Mouse (Mus musculus) G1E (cell line): ENCODE data around the gene Ccdc78. TPM values are rescaled to one million over a fixed set of nuclear protein-coding genes. Genes with fewer than 3 reads are reported as not detected.
"Not testable (repeated sequence)": the region's sequence is repeated elsewhere in the genome, so short reads cannot be mapped to it uniquely, and the experiment has no call there.

Experiments used
- ATAC-seq: 2 replicates; pipeline ENCODE4 v1.8.0; 2016; ENCODE audit warnings: mild to moderate bottlenecking; ENCODE audit not compliant: insufficient number of reproducible peaks, poor library complexity, low FRiP score, severe bottlenecking; ENCODE audit errors: extremely low read depth
- DNase-seq: peaks from one replicate; pipeline ENCODE4 v3.0.0; 2012; ENCODE audit warnings: low spot score
- H3K27me3 ChIP-seq: 2 replicates; pipeline ENCODE4 v1.6.1; 2012; ENCODE audit warnings: mild to moderate bottlenecking, low read length, inconsistent platforms; ENCODE audit not compliant: insufficient read depth
- H3K36me3 ChIP-seq: replicated peaks from 2 replicates; pipeline ENCODE3; 2012; ENCODE audit warnings: mild to moderate bottlenecking, inconsistent platforms
- H3K4me1 ChIP-seq: 2 replicates; pipeline ENCODE4 v1.6.1; 2012; ENCODE audit warnings: low read depth, low read length, inconsistent platforms, mixed read lengths; ENCODE audit not compliant: insufficient read depth
- H3K4me3 ChIP-seq: 2 replicates; pipeline ENCODE4 v1.5.1; 2012; ENCODE audit warnings: low read depth, mild to moderate bottlenecking, inconsistent platforms, low read length, moderate library complexity, mixed read lengths
- H3K9me3 ChIP-seq: replicated peaks from 2 replicates; pipeline ENCODE4 v1.6.1; 2012; ENCODE audit warnings: inconsistent platforms
- CTCF ChIP-seq: IDR thresholded peaks from 2 replicates; pipeline ENCODE4 v1.5.1; 2012; ENCODE audit warnings: low read depth, low read length, inconsistent platforms, mixed read lengths
- GATA1 ChIP-seq: IDR thresholded peaks from 2 replicates; pipeline ENCODE4 v1.6.1; 2012; ENCODE audit warnings: borderline replicate concordance, low read length, inconsistent platforms, mixed read lengths
- GATA2 ChIP-seq: IDR thresholded peaks from 2 replicates; pipeline ENCODE4 v1.6.1; 2012; ENCODE audit warnings: low read depth, low read length, inconsistent platforms, borderline replicate concordance
- POLR2AphosphoS5 ChIP-seq: IDR thresholded peaks from 2 replicates; pipeline ENCODE4 v1.6.1; 2012; ENCODE audit warnings: low read depth, low read length, inconsistent platforms; ENCODE audit not compliant: insufficient replicate concordance
- TAL1 ChIP-seq: conservative IDR thresholded peaks from 2 replicates; pipeline ENCODE4 v1.6.1; 2012; ENCODE audit warnings: low read depth, low read length, inconsistent platforms, mixed read lengths
- polyA plus RNA-seq: library from polyadenylated mRNA; stranded (reverse); fragments of >175 nt; gene quantifications from 2 replicates; pipeline ENCODE4 v1.2.3, GENCODE M21; 2012
- total RNA-seq, 2 experiments: library from RNA; stranded (forward) in 1 of 2; stranded (reverse) in 1 of 2; fragments of 200-1000 nt in 1 of 2; fragments of >200 nt in 1 of 2; fragmentation: Nextera tagmentation in 1 of 2; gene quantifications; 2 replicates each; pipeline ENCODE4 v1.2.3; 2014 to 2017

Gene Ccdc78
- total RNA-seq (2014; fragmentation: Nextera tagmentation), result not detected in 2 replicates
- total RNA-seq (2017), result 0.06 and 0.22 TPM in 2 replicates
- 0.05 TPM in 1 of 2 replicates, not detected in the other for polyA plus RNA-seq

DNA sequence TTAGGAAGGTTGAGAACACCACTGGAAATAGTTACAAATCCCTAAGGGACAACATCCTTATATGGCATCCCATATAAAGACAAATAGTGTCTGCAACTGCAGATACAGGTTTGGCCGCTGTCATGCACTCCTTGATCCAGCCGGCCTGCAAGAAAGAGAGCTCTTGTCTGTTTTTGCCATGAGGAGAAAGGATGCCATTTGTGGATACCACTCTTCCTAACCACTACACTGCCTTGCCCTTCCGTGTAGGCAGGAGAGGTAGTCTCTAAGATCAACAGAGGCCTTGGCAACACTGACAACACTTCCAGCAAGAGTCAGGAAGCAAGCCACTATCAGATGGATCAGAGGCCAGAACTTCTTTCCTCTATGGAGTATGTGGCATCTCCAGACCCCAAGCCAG lies at the start of gene Ccdc78:
TSS of gene Ccdc78 (plus strand) at position 301 of the 400 bp plus-strand sequence.
- H3K36me3 ChIP-seq, result peaks cover 83% of the 10 kb centered on the region
- ATAC-seq (no peak), DNase-seq (no peak)
- peak within 1 kb of the TSS; percentile 79 for H3K4me3 ChIP-seq
- peaks cover 46% of the 10 kb centered on the region for H3K4me1 ChIP-seq
- no peaks in the 10 kb centered on the region for H3K9me3 ChIP-seq
- no peaks in the 10 kb centered on the region for H3K27me3 ChIP-seq
- TF ChIP-seq GATA2, result no peak
- no peak for TF ChIP-seq GATA1
- no peak for TF ChIP-seq CTCF

- no peak for TF ChIP-seq GATA1
- no peak for TF ChIP-seq CTCF
- TF ChIP-seq POLR2AphosphoS5, result no peak
- no peak for TF ChIP-seq TAL1
- no peak for TF ChIP-seq GATA2
- peaks cover 47% of the 10 kb centered on the region for H3K27me3 ChIP-seq
- no peak for ATAC-seq
Measured at GRCm38 (mm10) chr17:25738861-25739260, 47.5 kb upstream of the Ccdc78 start.

GRCm38 (mm10) chr17:25741471-25741870 lies 44.9 kb upstream of the Ccdc78 start:
- peaks cover 39% of the 10 kb centered on the region for H3K27me3 ChIP-seq
- not testable (repeated sequence) for DNase-seq, H3K4me3 ChIP-seq, H3K4me1 ChIP-seq, H3K9me3 ChIP-seq, ATAC-seq, H3K36me3 ChIP-seq

More at GRCm38 (mm10) chr17:25738861-25739260, 47.5 kb upstream of the Ccdc78 start:
- no peaks in the 10 kb centered on the region for H3K36me3 ChIP-seq
- H3K4me1 ChIP-seq, result no peaks in the 10 kb centered on the region
- H3K9me3 ChIP-seq, result no peaks in the 10 kb centered on the region
- DNase-seq, result no peak
- no peak overlapping the region for H3K4me3 ChIP-seq

DNA sequence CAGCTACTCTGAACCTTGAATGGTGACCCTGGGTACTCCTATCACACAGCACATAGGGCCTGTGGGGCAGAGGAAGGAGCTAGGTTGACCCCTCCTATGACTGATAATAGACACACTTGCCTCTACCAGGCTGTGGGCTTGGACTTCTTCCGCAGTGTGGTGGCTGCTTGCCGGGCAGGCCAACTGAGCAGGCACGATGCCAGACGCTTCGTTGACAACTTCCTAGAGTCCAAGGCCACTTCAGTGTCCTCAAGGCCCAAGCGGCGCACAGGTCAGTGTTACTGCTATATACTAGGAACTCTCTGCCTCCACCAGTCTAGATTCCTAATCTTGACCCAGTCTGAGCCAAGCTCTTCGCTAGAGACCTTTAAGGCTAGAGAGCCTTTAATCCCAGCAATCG lies 42.5 kb upstream of the Ccdc78 start:
- ATAC-seq (no peak), DNase-seq (no peak)
- Histone ChIP-seq H3K36me3 (no peaks in the 10 kb centered on the region), H3K4me3 (no peak overlapping the region), H3K27me3 (peaks cover 33% of the 10 kb centered on the region), H3K4me1 (no peaks in the 10 kb centered on the region), H3K9me3 (no peaks in the 10 kb centered on the region)
- TF ChIP-seq GATA1, result no peak
- no peak for TF ChIP-seq POLR2AphosphoS5
- TF ChIP-seq TAL1, result no peak
- no peak for TF ChIP-seq GATA2
- no peak for TF ChIP-seq CTCF

GRCm38 (mm10) chr17:25744311-25744710 lies 42.1 kb upstream of the Ccdc78 start:
- DNase-seq (no peak), ATAC-seq (no peak)
- TF ChIP-seq GATA1 (no peak), POLR2AphosphoS5 (no peak), GATA2 (no peak), CTCF (no peak), TAL1 (no peak)
- Histone ChIP-seq H3K9me3 (no peaks in the 10 kb centered on the region), H3K4me3 (no peak overlapping the region), H3K36me3 (no peaks in the 10 kb centered on the region), H3K4me1 (no peaks in the 10 kb centered on the region), H3K27me3 (peaks cover 30% of the 10 kb centered on the region)

DNA sequence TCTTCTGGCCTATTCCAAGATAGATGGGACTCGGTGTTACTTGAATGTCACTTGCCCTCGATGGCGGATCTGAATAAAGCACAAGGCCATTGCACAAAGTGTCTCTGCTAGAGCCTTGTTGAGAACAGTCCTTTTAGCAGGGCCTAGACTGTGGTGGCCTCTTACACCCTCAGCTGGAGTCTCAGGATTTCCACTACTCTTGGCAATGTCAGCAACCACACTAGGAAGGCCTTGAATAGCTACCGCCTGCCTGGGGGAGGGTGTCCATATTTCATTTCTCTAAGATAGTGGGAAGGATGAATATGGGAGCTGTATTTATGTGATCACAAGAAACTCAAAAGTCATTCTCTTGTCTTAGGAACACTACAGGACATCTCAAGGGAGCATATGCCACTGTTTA lies 38.1 kb upstream of the Ccdc78 start:
- Histone ChIP-seq H3K27me3 (peaks cover 37% of the 10 kb centered on the region), H3K4me1 (no peaks in the 10 kb centered on the region), H3K36me3 (no peaks in the 10 kb centered on the region), H3K4me3 (no peak overlapping the region), H3K9me3 (no peaks in the 10 kb centered on the region)
- no peak for TF ChIP-seq POLR2AphosphoS5
- no peak for TF ChIP-seq GATA2
- no peak for TF ChIP-seq TAL1
- TF ChIP-seq CTCF, result no peak
- TF ChIP-seq GATA1, result no peak
- no peak for DNase-seq
- ATAC-seq, result no peak

DNA sequence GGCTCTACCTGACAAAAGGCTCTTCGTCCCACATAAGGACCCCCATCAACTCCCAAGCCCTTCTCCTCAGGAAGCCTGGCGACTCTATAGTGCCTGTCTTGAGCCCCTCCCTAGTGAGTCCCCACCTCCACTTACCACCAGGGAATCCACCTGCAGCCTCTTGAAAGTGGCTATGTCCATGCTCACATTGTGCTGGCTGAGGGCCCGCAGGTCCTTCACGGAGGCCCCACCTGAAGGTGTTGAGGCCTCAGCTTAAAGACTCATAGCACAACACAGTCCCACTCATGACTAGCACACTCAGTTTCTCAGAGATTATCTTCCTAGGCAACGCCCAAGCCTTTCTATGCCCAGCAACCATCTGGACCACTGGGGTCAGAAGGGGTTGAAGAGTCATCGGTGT lies 37.1 kb upstream of the Ccdc78 start:
- DNase-seq (no peak), ATAC-seq (no peak)
- TF ChIP-seq GATA1, result no peak
- no peak for TF ChIP-seq GATA2
- Histone ChIP-seq H3K9me3 (no peaks in the 10 kb centered on the region), H3K4me1 (no peaks in the 10 kb centered on the region), H3K4me3 (no peak overlapping the region), H3K36me3 (no peaks in the 10 kb centered on the region), H3K27me3 (peaks cover 36% of the 10 kb centered on the region)
